Mouse (Mus musculus): Measurements from ENCODE around the gene Nlrp2.

Nlrp2 gene

GRCm38 (mm10) chr7:5350935-5351334 lies at the start of gene Nlrp2:
Gene Nlrp2, minus strand, starts transcription at chr7:5351035.
- DNase-seq: no peak

- no peak for DNase-seq
Observed at GRCm38 (mm10) chr7:5366724-5367123, 15.9 kb upstream of the Nlrp2 start.

DNA sequence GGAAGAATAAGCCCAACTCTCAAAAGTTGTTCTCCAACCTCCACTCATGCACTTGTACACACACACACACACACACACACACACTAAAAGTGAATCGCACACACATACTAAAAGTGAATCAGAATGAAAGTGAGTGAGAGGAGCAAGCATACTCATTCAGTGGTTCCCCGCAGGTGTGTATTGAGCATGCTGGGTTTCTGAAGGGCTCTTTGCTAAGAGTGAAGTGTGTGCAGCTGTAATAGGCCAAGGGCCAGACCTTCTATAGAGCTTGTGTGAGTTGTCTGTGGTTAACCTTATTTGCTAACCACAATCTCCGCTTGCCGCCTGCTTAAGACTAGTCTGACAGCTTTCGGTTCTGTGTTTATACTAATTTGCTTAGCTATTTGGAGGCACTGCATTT lies 12.8 kb upstream of the Nlrp2 start:
- no peak for DNase-seq

DNA sequence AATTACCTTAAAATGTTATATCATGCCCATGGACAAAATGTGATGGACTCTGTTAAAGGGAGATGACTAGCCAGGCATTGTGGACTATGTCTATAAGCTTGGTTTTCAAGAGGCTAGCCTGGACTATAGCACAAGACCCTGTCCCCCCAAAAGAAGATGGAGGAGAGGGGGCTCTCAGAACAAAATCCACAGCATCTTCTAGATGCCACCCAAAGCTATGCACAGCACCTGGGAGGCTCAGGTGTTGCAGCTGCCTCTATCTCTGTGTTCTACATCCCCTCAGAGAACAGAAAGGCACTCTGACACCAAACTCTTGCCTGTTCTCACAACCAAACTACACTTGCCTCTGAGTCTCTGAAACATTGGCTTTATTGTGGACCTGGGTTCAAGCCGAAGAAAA lies 598 bp downstream of the Nlrp2 start, which contains the start of gene Gm5065:
Gene Gm5065 (plus strand): TSS at position 301 of the 400 bp plus-strand sequence.
- DNase-seq: no peak

- DNase-seq: no peak
Observed at GRCm38 (mm10) chr7:5327511-5327910, 23.3 kb downstream of the Nlrp2 start.

- DNase-seq: no peak
Observed at GRCm38 (mm10) chr7:5288281-5288680, 62.6 kb downstream of the Nlrp2 start.

DNA sequence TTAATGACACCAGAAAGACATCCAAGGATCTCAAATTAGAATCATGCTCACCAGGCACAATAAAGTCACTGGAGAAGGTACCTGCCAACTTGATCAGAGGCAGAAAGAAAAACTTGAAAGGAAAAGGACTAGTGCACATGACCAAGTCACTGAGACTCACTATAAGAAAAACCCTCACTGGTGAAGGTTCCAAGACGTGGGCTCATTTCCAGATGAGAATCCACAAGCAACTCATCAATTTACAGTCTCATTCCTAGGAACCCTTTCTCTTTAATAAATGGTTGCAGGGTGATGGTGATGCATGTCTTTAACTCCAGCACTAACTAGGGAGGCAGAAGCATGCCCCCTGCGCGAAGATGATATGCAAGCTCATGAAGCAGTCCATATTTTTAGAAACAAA lies 87.8 kb downstream of the Nlrp2 start:
- no peak for DNase-seq
